Mouse (Mus musculus): Measurements from ENCODE around the gene Nos3. TPM values are rescaled to one million over a fixed set of nuclear protein-coding genes. Genes with fewer than 3 reads are reported as not detected.

Gene Nos3
- polyA plus RNA-seq (2016; fragmentation: Nextera tagmentation; extraction: Ambion mirVana) = 7.1 and 9.2 TPM in 2 replicates

DNA sequence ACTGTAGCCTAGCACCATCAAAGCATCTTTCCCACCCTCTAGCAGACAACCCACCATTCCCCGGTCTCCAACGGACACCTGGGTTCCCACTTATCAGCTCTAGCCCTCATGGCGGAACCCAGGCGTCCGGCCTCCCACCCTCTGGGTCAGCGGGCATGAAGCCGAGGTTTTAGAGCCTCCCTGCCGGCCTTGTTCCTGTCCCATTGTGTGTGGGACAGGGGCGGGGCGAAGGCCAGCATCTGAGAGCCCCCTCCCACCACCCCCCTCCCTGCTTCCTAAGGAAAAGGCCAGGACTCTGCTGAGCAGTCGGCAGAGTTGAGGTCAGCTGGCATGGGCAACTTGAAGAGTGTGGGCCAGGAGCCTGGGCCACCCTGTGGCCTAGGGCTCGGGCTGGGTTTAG lies at the start of gene Nos3:
Gene Nos3, plus strand, starts transcription at position 303 of the 400 bp plus-strand sequence.
- no peak for ATAC-seq (ENCODE audit: low FRiP score, low read depth)
- no peak within 1 kb of the TSS for H3K4me2 ChIP-seq (replicated peaks)
- no peak within 1 kb of the TSS for H3K4me3 ChIP-seq
- no peaks in the 10 kb centered on the region for H3K27me3 ChIP-seq
- no peak within 1 kb of the TSS for H3K9ac ChIP-seq (replicated peaks)
- H3K27ac ChIP-seq (replicated peaks) = no peak within 1 kb of the TSS
- 35% methylated on average over 12 of the region's 12 CpGs for WGBS
- no peaks in the 10 kb centered on the region for H3K9me3 ChIP-seq
- no peaks in the 10 kb centered on the region; the same call in 1 of the 2 replicates for H3K4me1 ChIP-seq
- H3K36me3 ChIP-seq = no peaks in the 10 kb centered on the region

DNA sequence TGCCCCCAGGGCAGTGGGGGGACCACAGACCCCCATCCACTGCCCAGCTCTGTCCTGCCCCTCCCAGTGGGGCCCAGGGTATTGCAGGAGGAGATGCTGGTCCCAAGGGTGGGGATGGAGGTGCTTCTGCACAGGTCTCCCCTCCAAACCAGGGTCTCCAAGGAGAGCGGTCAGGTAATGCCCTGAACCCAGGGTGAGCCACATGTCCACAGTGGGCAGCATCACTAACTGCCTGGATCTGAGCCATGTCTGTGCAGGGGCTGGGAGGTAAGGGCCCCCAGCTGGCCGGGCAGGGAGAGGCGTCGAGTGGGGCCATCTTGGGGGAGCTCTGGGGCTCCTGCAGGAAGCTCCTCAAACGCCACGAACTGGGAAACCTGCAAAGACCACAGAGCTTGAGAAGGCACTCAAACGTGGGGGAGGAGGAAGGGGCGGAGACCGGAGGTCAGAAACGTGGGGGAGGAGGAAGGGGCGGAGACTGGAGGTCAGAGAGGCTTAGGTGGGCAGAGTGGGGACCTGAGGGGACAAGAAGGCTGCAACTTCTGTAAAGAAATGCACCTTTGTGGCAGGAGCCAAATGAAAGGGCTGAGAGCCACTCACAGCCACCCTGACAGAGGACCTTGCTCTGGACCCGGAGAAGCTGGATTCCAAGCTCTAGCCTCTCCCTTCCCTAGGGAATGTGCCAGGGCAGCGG lies 44.7 kb upstream of the Nos3 start:
- 15% methylated on average over 13 of the region's 13 CpGs for whole genome bisulfite sequencing
- H3K9me3 ChIP-seq = no peaks in the 10 kb centered on the region
- H3K9ac ChIP-seq (replicated peaks) = no peak overlapping the region
- no peak overlapping the region for H3K4me3 ChIP-seq
- ATAC-seq (ENCODE audit: low FRiP score, low read depth) = peak; percentile 25; the same call in 1 of the 2 replicates
- H3K27me3 ChIP-seq = 0 out of 2 replicates have a peak, but pooled peaks cover 9% of the 10 kb centered on the region
- peaks cover 14% of the 10 kb centered on the region for H3K36me3 ChIP-seq
- H3K4me1 ChIP-seq = peaks cover 36% of the 10 kb centered on the region
- H3K4me2 ChIP-seq (replicated peaks) = peak overlapping the region; percentile 15
- peak overlapping the region; percentile 15; the same call in 1 of the 2 replicates for H3K27ac ChIP-seq (replicated peaks)

DNA sequence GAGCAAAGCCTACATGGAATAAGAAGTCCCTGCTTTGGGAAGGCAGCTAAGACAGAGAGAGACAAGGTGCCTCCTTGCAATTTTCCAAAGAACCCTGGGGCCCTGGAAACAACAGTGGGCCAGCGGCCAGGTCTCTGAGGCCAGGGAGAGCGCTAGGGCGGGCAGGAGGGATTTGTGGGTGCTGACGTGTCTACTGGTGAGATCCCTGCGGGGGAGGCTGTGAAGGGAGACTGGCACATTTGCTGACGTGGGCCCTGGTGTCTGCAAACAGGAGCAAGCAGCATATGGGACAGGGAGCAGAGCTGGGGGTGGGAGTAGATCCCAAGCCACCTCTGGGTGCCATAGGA lies 44.2 kb upstream of the Nos3 start:
- 46% methylated on average over 6 of the region's 6 CpGs for WGBS
- H3K36me3 ChIP-seq = peaks cover 19% of the 10 kb centered on the region
- H3K9me3 ChIP-seq = no peaks in the 10 kb centered on the region
- H3K4me1 ChIP-seq = peaks cover 36% of the 10 kb centered on the region
- 0 out of 2 replicates have a peak, but pooled peaks cover 13% of the 10 kb centered on the region for H3K27me3 ChIP-seq
- no peak overlapping the region for H3K9ac ChIP-seq (replicated peaks)
- H3K27ac ChIP-seq (replicated peaks) = peak overlapping the region; percentile 15; the same call in 1 of the 2 replicates
- peak overlapping the region; percentile 15 for H3K4me2 ChIP-seq (replicated peaks)
- no peak for ATAC-seq (ENCODE audit: low FRiP score, low read depth)
- H3K4me3 ChIP-seq = no peak overlapping the region

DNA sequence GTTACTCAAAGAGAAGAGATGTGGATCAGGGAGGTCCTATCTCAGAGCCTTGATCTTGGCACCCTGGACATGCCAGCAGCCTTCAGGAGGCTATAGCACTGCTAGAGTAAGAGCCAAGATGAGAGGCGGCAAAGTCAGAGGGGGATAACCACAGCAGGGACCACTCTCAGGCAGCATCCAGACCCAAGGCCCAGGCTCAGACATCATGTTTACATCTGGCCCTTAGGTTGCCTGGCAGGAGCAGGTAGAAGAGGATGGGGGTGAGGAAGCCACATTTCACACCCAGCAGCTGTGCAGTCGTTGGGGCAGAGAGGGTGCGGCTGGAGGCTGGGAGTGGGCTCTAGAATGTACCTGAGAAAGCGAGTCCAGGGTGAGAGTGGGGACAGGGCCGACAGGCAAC lies 43.7 kb upstream of the Nos3 start:
- 45% methylated on average over 5 of the region's 5 CpGs for WGBS
- H3K9me3 ChIP-seq = no peaks in the 10 kb centered on the region
- H3K9ac ChIP-seq (replicated peaks) = peak overlapping the region; percentile 56; the same call in 1 of the 2 replicates
- H3K27ac ChIP-seq (replicated peaks) = no peak overlapping the region
- 0 out of 2 replicates have a peak, but pooled peaks cover 15% of the 10 kb centered on the region for H3K27me3 ChIP-seq
- peak overlapping the region; percentile 1; the same call in 1 of the 2 replicates for H3K4me3 ChIP-seq
- H3K4me1 ChIP-seq = peaks cover 36% of the 10 kb centered on the region
- ATAC-seq (ENCODE audit: low FRiP score, low read depth) = no peak
- H3K4me2 ChIP-seq (replicated peaks) = peak overlapping the region; percentile 44
- H3K36me3 ChIP-seq = peaks cover 23% of the 10 kb centered on the region

DNA sequence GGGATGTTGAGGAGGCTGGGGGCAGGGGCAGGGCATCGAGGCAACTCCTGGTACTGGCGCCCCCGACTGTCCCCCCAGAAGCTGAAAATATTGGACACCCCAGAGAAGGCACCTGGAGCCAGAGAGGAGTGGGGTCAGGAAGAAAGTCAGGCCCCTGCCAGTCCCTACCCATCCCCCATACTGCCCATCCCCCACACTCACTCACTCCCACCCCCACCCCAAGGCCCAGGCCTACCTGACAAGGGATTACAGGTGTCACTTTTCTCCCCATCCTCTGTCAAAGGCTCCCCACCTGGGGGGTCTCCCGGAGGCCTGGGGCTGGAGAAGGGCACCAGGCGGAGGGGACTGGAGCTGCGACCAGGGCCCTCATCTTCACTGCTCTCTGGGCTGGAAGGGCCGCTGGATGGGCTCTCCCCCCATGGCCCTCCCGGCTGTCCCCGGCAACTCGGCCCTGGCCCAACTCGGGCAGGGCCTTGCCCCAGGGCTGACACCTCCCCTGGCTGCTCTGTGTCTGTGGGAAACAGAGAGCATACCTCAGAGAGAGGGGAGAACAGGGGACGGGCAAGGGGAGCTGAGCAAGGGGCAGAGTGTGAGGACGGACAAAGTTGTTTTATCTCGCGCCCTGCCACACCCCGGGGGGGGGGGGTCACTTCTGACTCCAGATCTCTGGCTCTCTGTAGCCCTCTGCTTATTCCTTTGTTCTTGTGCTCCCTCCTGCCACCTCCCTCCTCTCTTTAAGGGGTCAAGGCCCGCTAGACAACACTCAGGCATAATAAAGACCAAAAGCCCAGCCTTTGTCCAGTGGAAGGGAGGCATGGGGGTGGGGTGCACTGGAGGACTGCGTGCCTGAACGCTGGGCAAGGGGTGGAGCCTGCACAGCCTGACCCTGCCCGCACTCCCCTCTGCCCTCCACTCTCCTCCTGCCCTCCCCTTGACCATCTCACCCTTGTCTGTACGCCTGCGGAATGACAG lies 42.6 kb upstream of the Nos3 start:
- Histone ChIP-seq H3K36me3 (peaks cover 28% of the 10 kb centered on the region), H3K4me2 (replicated peaks) (peak overlapping the region; percentile 44), H3K27me3 (0 out of 2 replicates have a peak, but pooled peaks cover 21% of the 10 kb centered on the region), H3K9ac (replicated peaks) (peak overlapping the region; percentile 56), H3K27ac (replicated peaks) (peak overlapping the region; percentile 75), H3K4me3 (peak overlapping the region; percentile 22), H3K4me1 (peaks cover 36% of the 10 kb centered on the region), H3K9me3 (no peaks in the 10 kb centered on the region)
- WGBS = 4% methylated on average over 20 of the region's 22 CpGs
- ATAC-seq (ENCODE audit: low FRiP score, low read depth) = peak; percentile 74

DNA sequence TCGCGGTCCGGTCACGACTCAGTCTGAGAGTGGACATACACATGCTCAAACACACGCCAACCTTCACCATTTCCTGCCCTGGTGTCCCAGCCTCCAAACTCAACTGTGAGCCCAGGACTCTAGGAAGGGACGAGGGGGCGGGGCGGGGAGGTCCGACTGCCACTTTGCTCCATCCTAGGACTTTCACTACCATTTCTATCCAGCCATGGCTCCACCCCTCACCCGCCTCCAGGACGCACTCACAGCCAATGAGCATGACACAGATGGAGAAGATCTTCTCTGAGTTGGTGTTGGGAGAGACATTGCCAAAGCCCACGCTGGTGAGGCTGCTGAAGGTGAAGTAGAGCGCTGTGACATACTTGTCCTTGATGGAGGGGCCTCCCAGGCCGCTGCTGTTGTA lies 39.4 kb upstream of the Nos3 start:
- peaks cover 50% of the 10 kb centered on the region for H3K4me1 ChIP-seq
- no peak overlapping the region for H3K4me3 ChIP-seq
- 61% methylated on average over 14 of the region's 14 CpGs for WGBS
- no peak for ATAC-seq (ENCODE audit: low FRiP score, low read depth)
- H3K27me3 ChIP-seq = peaks cover 25% of the 10 kb centered on the region; the same call in 1 of the 2 replicates
- no peak overlapping the region for H3K4me2 ChIP-seq (replicated peaks)
- H3K36me3 ChIP-seq = peaks cover 23% of the 10 kb centered on the region
- no peaks in the 10 kb centered on the region for H3K9me3 ChIP-seq
- H3K9ac ChIP-seq (replicated peaks) = no peak overlapping the region
- H3K27ac ChIP-seq (replicated peaks) = no peak overlapping the region

DNA sequence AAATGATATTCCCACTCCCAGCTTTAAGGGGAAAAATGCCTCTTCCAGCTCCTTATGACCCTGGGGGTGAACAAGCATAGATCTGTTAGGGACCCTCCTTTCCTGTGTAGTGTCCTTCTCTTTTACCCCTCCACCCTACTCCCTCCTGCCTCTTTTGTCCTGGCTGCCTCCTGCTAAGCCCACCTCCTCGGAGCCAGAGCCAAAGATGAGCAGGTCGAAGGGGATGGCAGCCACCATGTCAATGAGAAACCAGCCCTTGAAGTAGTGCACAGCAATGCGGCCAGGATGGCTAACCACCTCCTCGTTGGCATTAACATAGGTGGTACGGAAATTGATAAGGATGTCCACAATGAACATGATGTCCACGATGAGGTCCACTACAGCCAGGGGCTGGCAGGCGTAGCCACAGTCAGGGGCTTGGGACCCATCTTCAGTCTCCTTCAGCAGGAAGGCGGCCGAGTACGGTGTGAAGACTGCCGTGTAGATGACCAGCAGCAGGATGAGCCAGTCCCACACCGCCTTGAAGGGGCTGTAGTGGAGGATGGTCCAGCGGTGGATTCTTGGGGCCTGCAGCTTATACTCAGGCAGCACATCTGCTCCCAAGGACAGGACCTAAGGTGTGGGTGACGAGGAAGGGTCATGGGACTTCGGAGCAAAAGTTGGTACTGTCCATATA lies 38.3 kb upstream of the Nos3 start:
- Histone ChIP-seq H3K27ac (replicated peaks) (no peak overlapping the region), H3K27me3 (peaks cover 25% of the 10 kb centered on the region; the same call in 1 of the 2 replicates), H3K4me3 (no peak overlapping the region), H3K9me3 (no peaks in the 10 kb centered on the region), H3K4me2 (replicated peaks) (no peak overlapping the region), H3K9ac (replicated peaks) (no peak overlapping the region), H3K4me1 (peaks cover 40% of the 10 kb centered on the region), H3K36me3 (peaks cover 28% of the 10 kb centered on the region)
- ATAC-seq (ENCODE audit: low FRiP score, low read depth) = no peak
- 91% methylated on average over 15 of the region's 15 CpGs for WGBS

DNA sequence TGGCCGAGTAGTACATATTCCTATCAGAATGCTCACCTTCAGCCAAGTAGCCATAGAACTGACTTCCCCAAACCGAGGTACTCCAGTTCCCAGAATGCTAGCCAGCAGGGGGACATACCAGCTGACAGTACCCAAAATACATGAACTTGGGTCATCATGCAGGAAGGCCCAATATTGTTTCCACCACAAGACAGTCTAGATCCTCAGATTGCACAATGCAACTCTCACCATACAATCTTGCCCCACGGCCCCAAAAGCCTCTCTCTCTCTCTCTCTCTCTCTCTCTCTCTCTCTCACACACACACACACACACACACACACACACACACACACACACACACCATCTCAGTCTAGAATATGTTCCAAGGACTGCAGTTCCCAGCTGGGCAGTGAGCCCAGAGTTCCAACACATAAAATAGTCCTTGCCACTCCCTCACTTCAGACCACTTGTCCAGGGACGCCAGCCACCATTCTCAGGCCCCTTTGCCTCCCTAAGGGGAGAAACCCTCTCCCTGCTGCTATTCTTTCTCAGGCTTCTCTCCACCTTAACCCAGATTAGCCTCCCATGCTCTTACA lies 37.7 kb upstream of the Nos3 start:
- Histone ChIP-seq H3K27ac (replicated peaks) (no peak overlapping the region), H3K36me3 (peaks cover 35% of the 10 kb centered on the region), H3K27me3 (peaks cover 25% of the 10 kb centered on the region; the same call in 1 of the 2 replicates), H3K9me3 (no peaks in the 10 kb centered on the region), H3K4me1 (peaks cover 34% of the 10 kb centered on the region), H3K4me3 (no peak overlapping the region), H3K9ac (replicated peaks) (no peak overlapping the region), H3K4me2 (replicated peaks) (no peak overlapping the region)
- no peak for ATAC-seq (ENCODE audit: low FRiP score, low read depth)
- WGBS = 80% methylated on average over 4 of the region's 4 CpGs

DNA sequence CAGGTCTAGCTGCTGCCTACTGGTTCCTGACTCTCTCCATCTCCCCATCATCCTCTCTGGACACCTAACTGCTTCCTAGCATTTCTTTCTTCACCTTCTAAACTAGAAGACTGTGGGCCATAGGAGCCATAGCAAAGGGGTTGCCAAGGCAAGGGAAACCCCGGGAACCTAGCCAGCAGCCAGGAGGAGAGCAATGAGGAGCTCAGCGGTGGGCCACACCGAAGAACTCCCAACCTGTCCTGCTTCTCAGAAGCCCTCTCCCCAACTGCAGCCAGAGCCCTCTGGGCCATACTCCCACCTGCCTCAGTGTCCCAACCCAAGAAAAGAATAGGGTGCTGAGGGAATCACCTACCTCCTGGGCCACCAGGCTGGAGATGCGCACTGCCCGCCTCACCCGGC lies 35.8 kb upstream of the Nos3 start:
- ATAC-seq (ENCODE audit: low FRiP score, low read depth) = no peak
- Histone ChIP-seq H3K36me3 (peaks cover 35% of the 10 kb centered on the region), H3K4me1 (peaks cover 22% of the 10 kb centered on the region), H3K27me3 (peaks cover 25% of the 10 kb centered on the region; the same call in 1 of the 2 replicates), H3K9me3 (no peaks in the 10 kb centered on the region), H3K27ac (replicated peaks) (peak overlapping the region; percentile 81), H3K4me2 (replicated peaks) (peak overlapping the region; percentile 56), H3K4me3 (peak overlapping the region; percentile 24; the same call in 1 of the 2 replicates), H3K9ac (replicated peaks) (peak overlapping the region; percentile 55)
- 83% methylated on average over 6 of the region's 6 CpGs for WGBS

DNA sequence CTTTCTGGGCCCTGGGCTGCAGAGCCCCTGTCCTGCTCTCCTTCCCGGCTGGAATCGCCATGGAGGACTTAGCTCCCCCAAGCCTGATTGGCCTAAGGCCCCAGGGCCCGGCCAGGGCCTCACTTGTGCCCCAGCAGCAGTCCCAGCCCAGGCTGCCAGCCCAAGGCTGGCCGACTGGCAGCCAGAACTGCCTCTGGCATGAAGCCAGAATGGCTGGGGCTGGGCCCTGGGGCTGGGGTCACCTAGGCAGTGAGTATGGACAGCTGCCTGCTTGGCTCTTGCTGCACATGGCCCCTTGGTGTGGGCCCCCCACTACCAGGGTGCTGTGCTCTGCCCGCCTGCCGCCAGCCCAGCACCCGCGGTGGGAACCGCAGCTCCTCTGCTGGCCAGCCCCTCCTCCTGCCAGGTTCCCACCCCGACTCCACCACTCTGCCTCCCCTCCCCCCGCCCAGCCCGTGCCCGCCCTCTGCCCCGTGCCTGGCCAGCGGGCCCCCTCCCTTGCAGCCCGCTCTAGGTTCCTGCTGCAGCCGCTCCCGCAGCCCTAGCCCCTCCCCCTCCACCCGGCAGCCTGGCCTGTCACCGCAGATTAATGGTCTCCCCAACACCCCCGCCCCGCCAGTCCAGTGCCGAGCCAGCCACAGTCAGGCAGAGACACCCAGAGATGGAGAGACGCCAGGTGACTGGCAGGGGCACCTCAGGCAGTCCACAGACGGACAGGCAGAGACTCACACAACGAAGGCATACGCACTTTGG lies 35.2 kb upstream of the Nos3 start:
- H3K27me3 ChIP-seq = peaks cover 22% of the 10 kb centered on the region; the same call in 1 of the 2 replicates
- peak overlapping the region; percentile 81 for H3K27ac ChIP-seq (replicated peaks)
- H3K36me3 ChIP-seq = peaks cover 31% of the 10 kb centered on the region
- peak overlapping the region; percentile 24 for H3K4me3 ChIP-seq
- H3K4me2 ChIP-seq (replicated peaks) = peak overlapping the region; percentile 56
- ATAC-seq (ENCODE audit: low FRiP score, low read depth) = peak; percentile 82
- H3K9me3 ChIP-seq = no peaks in the 10 kb centered on the region
- H3K4me1 ChIP-seq = peaks cover 22% of the 10 kb centered on the region
- WGBS = 6% methylated on average over 25 of the region's 27 CpGs
- peak overlapping the region; percentile 55 for H3K9ac ChIP-seq (replicated peaks)
